Mouse (Mus musculus): ENCODE results near the gene Pex10.

DNA sequence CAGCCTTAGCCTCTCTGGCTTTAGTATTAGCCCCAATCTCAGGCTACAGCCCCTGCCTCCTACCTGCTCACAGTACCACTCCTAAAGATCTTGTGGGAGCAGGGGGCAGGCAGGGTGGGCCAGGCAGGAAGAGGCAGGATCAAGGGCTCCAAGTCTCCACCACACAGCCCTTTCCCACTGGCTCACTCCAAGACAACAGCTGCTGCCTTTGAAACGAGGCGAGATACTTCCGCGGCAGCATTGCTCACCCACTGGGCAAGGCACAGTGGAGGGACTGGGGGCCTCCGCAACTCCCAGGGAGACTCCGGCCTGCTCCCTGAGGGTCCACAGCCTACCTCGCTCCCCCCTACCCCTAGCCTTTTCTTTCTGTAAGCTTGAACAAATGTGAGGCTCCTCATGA is 32.6 kb upstream of the Pex10 start:
- TF ChIP-seq CTCF (IDR thresholded peaks at IDR 0.05; ENCODE audit: low read depth, low read length), result no peak
- TF ChIP-seq EP300 (IDR thresholded peaks at IDR 0.05; ENCODE audit: insufficient read depth, low read depth, low read length), result no peak
- no peak for TF ChIP-seq POLR2A (IDR thresholded peaks at IDR 0.05; ENCODE audit: insufficient read depth, low read length)
